Mouse (Mus musculus) cerebellum, adult (tissue): ENCODE data around the gene Ppp4r1.

Source experiments
- ATAC-seq: cut with Nextera tagmentation; 2 replicates; pipeline ENCODE4 v1.9.2; 2017; ENCODE audit warnings: mild to moderate bottlenecking, moderate library complexity, mixed read lengths; ENCODE audit not compliant: insufficient number of reproducible peaks, low FRiP score, low TSS enrichment

Gene Ppp4r1

DNA sequence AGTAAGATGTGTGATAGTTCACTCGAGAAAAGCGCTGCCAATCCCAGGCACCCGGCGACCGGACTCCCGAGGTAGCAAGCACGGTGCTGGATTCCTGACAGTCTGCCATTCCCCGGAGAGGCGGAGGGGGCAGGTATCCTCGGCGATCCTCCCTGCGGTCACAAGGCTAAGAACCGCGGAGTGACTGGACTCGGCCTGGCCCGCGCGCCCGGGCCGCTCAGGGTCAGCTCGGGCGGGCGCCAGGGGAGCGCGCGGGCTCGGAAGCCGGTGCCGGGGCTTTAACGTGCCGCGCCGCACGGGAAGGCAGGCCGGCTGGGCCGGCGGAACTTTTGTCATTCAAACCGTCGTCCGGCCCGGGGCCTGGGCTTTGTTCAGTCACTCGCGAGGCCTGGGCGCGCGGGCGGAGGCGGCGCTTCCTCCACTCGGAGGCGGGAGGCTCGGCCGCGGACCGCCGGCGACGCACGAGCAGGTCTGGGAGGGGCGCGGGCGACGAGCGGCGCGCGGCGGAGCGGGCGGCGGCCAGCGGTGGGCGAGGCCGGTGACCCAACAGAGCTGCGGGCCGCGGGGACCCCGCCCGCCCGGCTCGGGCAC lies at the start of gene Ppp4r1:
Ppp4r1 (plus strand) TSS at position 23 of the 591 bp plus-strand sequence.
- ATAC-seq = peak; percentile 83

DNA sequence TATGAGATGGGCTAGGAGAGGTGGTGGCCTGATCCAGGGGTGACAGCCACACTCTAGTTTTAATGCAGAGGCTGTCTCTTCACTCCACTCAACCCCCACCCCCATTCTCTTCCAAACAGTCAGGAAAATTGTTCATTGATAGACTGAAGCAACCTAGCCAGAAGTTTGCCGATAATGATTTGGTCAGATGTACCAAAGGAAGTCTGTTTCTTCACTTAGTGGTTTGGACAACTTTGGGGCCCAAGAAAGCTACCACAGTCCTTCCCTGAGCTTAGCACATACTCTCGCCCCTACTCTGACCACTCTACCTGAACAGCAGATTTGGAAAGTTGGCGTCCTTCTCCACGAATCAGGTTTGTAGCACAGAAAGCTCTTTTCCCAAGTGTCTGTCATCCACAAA lies 49.7 kb upstream of the Ppp4r1 start:
- ATAC-seq = no peak

- no peak for ATAC-seq
Observed at GRCm38 (mm10) chr17:65735088-65735487, 47.3 kb upstream of the Ppp4r1 start.

DNA sequence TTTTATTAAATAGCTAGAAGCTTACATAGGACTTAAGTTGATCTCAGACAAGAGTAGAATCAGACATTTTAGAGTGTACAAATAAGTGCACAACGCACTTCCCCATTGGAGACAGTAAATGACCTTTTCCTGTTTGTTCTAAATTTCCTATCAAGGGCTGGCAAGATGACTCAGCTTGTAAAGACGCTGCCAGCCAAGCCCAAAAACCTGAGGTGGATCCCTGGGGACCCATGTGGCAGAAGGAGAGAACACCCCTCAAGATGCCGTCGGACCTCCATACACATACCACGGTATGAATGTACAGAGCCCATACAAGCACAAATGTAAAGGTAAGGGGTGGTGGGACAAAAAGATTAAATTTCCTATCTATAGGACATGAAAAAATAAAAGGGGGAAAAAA lies 45.2 kb upstream of the Ppp4r1 start:
- ATAC-seq = no peak

DNA sequence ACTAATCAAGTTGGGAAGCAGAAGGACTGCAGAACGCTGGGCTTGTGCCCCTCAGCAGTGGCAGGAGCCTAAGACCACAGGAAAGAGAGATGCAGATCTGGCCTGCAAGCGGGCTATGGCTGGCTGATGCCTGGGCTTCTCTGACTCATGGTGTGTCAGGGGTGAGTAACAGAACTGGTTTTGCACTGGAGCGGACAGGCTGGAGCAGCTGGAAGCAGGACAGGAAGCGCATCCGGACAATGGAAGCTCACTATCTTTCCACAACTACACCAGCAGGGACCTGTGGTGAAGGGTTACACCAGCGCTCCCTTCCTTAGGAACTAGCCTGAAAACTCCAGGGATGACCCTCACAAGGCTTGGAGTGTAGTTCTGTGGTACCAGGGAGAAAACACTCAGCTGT lies 44.8 kb upstream of the Ppp4r1 start:
- no peak for ATAC-seq

GRCm38 (mm10) chr17:65739874-65740725 lies 42.3 kb upstream of the Ppp4r1 start:
- no peak for ATAC-seq

DNA sequence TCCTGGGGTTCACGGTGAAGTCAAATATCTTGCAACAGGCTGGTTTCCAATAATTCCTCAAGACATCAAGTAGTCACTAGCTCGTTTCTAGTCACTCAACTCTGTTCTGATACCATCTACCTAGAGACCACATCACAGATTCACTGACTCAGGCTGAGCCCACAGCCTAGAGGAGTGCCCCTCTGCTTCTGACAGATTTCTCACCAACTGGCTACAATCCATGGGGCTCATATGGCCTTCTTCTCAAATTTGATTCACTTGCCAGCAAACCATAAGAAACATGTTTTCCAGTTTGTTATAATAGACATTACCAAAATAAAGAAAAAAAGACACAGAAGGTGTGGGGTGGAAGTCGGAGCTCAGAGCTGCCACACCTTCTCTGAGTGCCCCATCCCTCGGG lies 40.8 kb upstream of the Ppp4r1 start:
- no peak for ATAC-seq

DNA sequence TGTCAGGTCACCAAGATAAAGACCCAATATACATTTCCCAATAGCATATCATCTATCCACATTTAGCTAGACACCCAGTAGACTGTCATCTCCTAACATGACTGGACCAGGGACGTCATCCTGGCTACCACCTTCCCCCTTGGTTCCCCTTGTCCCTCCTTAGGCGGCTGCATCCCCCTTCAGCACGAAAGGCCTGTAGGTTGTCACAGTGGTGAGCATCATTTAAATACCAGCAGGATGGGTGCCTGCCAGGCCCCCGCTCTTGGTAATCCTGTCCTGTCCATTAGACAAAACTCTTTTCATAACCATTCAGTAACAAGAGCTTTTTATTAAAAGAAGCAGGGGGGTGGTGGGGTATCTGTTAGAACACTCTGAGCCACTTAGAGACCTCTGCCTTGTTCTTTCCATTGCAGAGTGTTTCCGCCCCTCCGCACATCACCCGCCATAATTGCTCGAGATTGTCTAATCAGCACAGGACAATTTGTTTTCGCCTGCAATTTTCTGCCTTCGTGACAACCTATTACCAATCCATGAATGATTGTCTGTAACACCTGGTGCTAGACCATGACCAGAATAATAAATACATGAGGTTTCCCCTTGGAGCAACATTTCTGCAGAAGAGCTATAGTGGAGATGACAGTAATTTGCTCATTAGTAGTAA lies 40.0 kb upstream of the Ppp4r1 start:
- no peak for ATAC-seq

- no peak for ATAC-seq
Observed at GRCm38 (mm10) chr17:65742969-65743368, 39.4 kb upstream of the Ppp4r1 start.

- ATAC-seq = no peak
Observed at GRCm38 (mm10) chr17:65743664-65744330, 38.6 kb upstream of the Ppp4r1 start.

- ATAC-seq = no peak
Observed at GRCm38 (mm10) chr17:65746314-65746713, 36.1 kb upstream of the Ppp4r1 start.

DNA sequence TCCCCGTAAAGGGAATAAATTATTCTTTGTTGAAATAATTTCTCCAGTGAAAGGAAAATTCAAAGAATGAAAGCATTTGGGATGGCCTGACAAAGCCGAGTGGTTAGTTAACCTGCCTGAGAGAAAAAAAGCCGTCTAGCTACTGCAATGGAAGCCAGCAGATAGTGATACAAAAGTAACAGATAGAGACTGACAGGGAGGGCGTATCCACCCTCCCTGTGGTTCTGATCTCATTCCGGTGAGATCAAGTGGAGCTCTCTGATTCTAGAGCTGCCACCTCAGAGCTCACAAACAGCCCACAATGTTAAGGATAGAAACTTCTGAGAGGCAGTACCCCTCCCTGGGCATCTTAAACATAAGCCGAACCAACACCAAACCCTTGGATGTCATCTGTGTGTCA lies 33.4 kb upstream of the Ppp4r1 start:
- no peak for ATAC-seq

DNA sequence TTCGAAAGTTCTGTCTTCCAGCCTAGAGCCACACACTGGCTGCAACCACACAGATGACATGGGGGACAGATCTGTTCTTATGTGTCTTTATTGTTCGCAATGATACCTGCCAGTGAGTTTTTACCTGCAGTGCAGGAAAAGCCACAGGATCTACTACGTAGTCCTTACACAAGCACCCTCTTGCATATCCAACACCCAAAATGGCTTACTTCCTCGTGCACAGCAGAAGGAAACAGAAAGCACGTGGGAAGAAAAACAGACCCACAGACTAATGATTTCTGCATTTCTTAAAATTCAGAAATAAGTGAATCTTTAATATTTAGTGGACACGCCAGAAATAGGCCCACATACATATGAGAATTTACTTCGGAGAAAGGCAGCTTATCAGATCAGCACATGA lies 32.6 kb upstream of the Ppp4r1 start:
- no peak for ATAC-seq

DNA sequence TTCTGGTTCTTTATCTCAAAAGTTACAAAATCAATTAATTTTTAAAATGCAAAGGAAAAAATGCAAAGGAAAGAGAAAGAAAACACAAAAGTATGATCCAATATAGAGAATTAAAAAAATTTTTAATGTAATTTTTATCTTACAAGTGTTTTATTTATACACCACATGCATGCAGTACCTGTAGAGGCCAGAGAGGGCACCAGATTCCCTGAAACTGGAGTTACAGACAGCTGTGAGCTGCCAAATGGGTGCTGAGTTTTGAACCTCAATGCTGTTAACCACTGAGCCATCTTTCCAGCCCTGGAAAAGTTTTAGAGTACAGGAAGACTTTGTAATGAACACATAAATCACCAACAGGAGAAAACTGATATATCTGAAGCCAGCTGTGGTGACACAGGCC lies 32.1 kb upstream of the Ppp4r1 start:
- no peak for ATAC-seq

DNA sequence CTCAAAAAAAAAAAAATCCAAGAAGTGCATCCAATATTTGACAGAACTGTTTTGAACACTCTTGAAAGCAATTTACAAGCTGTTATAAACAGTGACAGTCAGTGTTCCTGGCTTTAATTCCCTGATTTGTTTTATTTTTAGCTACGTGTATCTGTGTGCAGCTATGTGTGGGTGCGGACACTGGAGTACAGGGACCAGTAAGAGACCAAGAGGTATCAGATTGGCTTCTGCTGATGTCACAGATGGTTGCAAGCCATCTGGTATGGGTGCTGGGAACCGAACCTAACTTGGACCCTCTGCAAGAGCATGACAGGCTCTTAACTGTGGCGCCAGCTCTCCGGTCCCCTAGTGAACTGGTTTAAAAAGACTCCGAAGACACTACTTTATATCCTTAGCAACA lies 29.2 kb upstream of the Ppp4r1 start:
- no peak for ATAC-seq

DNA sequence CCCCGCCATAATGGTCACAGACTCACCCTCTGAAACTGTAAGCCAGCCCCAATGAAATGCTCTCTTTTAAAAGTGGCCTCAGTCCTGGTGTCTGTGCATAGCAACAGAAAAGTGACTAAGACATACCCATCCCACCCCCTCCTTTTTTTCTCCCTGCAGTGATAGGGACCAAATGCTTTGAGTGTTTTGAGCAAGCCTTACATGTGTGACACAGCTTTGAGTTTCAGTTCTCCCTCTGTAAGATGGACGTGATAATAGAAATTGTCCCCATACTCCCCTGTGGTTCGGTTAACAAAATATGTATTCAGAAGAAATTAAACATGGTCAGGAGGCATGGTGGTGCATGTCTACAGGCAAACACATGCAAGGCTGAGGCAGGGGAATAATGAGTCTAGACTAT lies 26.5 kb upstream of the Ppp4r1 start:
- ATAC-seq = no peak

DNA sequence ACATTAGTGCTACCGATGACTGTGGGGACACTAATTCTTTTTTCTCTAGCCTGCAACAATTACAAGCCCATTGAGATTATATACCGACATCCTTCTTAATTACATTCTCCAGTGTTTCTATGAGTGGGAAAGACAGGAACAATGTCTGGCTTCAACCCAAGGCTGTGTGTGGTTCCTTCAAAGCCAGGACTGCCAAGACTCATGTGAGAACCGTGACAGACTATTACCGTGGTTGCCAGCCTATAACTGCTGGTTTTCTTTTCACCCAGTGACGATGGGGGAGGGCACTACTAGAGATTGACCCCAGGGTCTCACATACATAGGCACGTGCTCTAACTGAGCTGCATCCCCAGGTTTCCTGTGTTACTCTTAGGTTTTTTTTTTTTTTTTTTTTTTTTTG lies 25.2 kb upstream of the Ppp4r1 start:
- no peak for ATAC-seq

DNA sequence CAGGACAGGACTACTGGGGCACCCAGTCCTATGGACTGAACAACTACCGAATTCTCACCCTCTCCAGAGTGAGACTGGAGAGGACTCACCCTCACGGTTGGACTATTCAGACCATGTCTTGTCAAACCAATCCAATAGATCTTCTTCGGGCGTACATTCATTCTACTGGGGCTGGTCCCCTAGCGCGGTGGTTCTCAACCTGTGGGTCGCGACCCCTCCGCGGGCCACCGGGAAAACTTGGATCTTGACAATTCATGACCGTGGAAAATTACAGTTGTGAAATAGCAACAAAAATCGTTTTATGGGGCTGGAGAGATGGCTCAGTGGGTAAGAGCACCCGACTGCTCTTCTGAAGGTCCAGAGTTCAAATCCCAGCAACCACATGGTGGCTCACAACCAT lies 19.2 kb upstream of the Ppp4r1 start:
- no peak for ATAC-seq

GRCm38 (mm10) chr17:65768486-65768885 lies 13.9 kb upstream of the Ppp4r1 start:
- no peak for ATAC-seq

GRCm38 (mm10) chr17:65770982-65771915 lies 11.1 kb upstream of the Ppp4r1 start:
- no peak for ATAC-seq
